Mouse (Mus musculus): Measurements from ENCODE around the gene Ccl17. TPM values are rescaled to one million over a fixed set of nuclear protein-coding genes. Genes with fewer than 3 reads are reported as not detected.
"Not testable (repeated sequence)": the region's sequence is repeated elsewhere in the genome, so short reads cannot be mapped to it uniquely, and the experiment has no call there.

Ccl17 gene
- polyA plus RNA-seq, 1 experiment: 0.94 TPM

DNA sequence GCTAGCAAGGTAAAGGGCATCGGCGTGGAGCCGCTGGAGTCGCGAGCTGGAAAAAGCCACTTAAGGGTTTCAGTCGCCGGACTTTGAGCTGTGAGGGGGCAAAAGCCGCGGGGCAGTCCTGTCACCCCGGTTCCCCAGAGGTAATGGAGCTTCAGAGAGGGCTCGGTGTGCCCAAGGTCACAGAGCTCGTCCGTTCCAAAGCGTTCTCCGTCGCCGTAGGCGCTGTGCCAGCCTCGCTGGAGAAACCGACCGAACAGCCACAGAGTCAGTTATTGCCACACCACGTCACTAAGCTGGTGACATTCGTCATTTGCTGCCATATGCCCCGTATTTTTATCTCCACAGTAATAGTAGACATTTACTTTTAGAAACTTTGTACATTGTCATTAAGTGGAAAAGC lies 28.3 kb downstream of the Ccl17 start:
- Histone ChIP-seq H3K4me1 (ENCODE audit: control insufficient read depth, insufficient read depth, insufficient read length, low read length) (peaks cover 5% of the 10 kb centered on the region), H3K27me3 (ENCODE audit: control insufficient read depth, insufficient read depth, low read length) (no peaks in the 10 kb centered on the region), H3K4me3 (ENCODE audit: low read depth, low read length) (peak overlapping the region; percentile 87), H3K36me3 (ENCODE audit: control insufficient read depth, insufficient read depth, low read length) (peaks cover 9% of the 10 kb centered on the region), H3K27ac (ENCODE audit: insufficient read depth, low read depth, low read length) (peak overlapping the region; percentile 95)
- under 1% methylated on average over 24 of the region's 24 CpGs for WGBS
- peak; percentile 7; the same call in 1 of the 2 replicates for TF ChIP-seq POLR2A (IDR thresholded peaks at IDR 0.05; ENCODE audit: low read depth, low read length)
- TF ChIP-seq CTCF (IDR thresholded peaks at IDR 0.05; ENCODE audit: extremely low read depth, insufficient read length, insufficient replicate concordance, low read depth, low read length): no peak

DNA sequence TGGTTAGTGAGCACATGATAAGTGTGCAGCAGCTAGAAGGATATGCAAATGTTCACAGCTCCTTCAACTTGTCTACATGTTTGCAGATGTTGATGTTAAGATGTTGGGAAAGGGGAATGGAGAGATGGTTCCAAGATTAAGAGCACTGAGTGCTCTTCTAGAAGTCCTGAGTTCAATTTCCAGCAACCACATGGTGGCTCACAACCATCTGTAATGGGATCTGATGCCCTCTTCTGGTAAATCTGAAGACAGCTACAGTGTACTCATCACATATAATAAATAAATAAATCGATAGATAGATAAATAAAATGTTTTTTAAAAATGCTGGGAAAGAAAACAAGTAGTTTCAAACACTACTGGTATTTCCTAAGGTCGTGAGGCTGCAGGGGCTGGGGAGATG lies 30.9 kb downstream of the Ccl17 start:
- no peak overlapping the region for H3K27ac ChIP-seq (ENCODE audit: insufficient read depth, low read depth, low read length)
- H3K4me3 ChIP-seq (ENCODE audit: low read depth, low read length): no peak overlapping the region
- no peaks in the 10 kb centered on the region for H3K27me3 ChIP-seq (ENCODE audit: control insufficient read depth, insufficient read depth, low read length)
- no peak for TF ChIP-seq CTCF (IDR thresholded peaks at IDR 0.05; ENCODE audit: extremely low read depth, insufficient read length, insufficient replicate concordance, low read depth, low read length)
- TF ChIP-seq POLR2A (IDR thresholded peaks at IDR 0.05; ENCODE audit: low read depth, low read length): no peak
- peaks cover 5% of the 10 kb centered on the region; the same call in 1 of the 2 replicates for H3K4me1 ChIP-seq (ENCODE audit: control insufficient read depth, insufficient read depth, insufficient read length, low read length)
- WGBS: 45% methylated on average over 2 of the region's 2 CpGs
- H3K36me3 ChIP-seq (ENCODE audit: control insufficient read depth, insufficient read depth, low read length): peaks cover 34% of the 10 kb centered on the region

DNA sequence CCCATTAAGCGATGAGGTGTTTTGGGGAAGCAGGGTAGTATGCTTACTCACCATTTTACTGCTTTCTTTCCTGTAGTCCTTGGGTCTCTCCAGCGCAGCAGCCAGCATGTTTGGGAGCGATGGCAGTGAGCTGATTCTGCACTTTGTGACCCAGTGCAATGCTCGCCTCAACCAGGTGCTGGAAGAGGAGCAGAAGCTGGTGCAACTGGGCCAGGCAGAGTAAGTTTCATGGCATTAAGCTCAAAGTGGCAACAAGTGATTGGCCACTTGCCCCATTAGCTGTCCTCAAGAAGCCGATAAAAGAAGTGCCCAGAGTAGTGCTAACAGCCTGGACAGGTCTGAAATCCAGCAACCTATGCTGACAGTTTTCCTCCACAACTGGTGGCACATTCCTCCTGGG lies 39.8 kb downstream of the Ccl17 start:
- Histone ChIP-seq H3K4me1 (ENCODE audit: control insufficient read depth, insufficient read depth, insufficient read length, low read length) (no peaks in the 10 kb centered on the region), H3K36me3 (ENCODE audit: control insufficient read depth, insufficient read depth, low read length) (peaks cover 85% of the 10 kb centered on the region), H3K27ac (ENCODE audit: insufficient read depth, low read depth, low read length) (no peak overlapping the region), H3K27me3 (ENCODE audit: control insufficient read depth, insufficient read depth, low read length) (no peaks in the 10 kb centered on the region), H3K4me3 (ENCODE audit: low read depth, low read length) (no peak overlapping the region)
- TF ChIP-seq POLR2A (IDR thresholded peaks at IDR 0.05; ENCODE audit: low read depth, low read length) (no peak), CTCF (IDR thresholded peaks at IDR 0.05; ENCODE audit: extremely low read depth, insufficient read length, insufficient replicate concordance, low read depth, low read length) (no peak)
- WGBS: 94% methylated on average over 5 of the region's 5 CpGs

DNA sequence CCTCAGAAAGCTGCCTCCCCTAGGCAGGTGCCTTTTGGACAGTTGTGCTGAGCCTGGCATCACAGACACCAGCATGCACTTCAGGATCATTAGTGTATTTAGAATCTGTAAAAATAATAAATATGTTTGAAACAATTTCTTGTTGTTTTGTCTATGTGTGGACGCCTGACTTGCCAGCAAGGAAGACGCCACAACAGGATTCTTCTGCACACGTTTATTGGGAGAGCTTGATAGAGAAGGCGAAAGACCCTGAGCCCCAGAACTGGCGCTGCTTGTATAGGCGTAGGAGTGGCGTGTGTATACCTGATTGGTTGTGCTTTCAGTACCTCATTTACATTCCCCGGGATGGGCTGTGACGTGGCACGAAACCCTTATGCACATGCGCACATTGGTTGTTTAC lies 44.5 kb downstream of the Ccl17 start:
- not testable (repeated sequence) for H3K27me3 ChIP-seq (ENCODE audit: control insufficient read depth, insufficient read depth, low read length); H3K4me1 ChIP-seq (ENCODE audit: control insufficient read depth, insufficient read depth, insufficient read length, low read length); H3K27ac ChIP-seq (ENCODE audit: insufficient read depth, low read depth, low read length); H3K4me3 ChIP-seq (ENCODE audit: low read depth, low read length)
- WGBS: 87% methylated on average over 11 of the region's 11 CpGs
- H3K36me3 ChIP-seq (ENCODE audit: control insufficient read depth, insufficient read depth, low read length): peaks cover 48% of the 10 kb centered on the region

DNA sequence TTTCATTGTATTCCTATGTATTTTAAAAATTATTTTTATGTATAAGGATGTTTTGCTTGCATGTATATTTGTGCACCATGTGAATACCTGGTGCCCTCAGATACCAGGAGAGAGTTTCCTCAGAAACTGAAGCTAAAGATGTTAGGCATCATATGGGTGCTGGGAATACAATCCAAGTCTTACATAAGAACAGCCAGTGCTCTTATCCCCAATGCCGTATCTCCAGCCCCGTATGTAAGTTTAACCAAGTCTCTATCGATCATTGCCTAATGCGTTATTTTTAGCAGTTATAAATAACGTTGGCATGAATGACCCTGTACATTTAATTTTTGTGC lies 46.7 kb downstream of the Ccl17 start:
- Histone ChIP-seq H3K27me3 (ENCODE audit: control insufficient read depth, insufficient read depth, low read length) (no peaks in the 10 kb centered on the region), H3K4me1 (ENCODE audit: control insufficient read depth, insufficient read depth, insufficient read length, low read length) (no peaks in the 10 kb centered on the region), H3K27ac (ENCODE audit: insufficient read depth, low read depth, low read length) (no peak overlapping the region), H3K4me3 (ENCODE audit: low read depth, low read length) (no peak overlapping the region), H3K36me3 (ENCODE audit: control insufficient read depth, insufficient read depth, low read length) (peaks cover 37% of the 10 kb centered on the region)
- 18% methylated on average over 5 of the region's 5 CpGs for WGBS
- TF ChIP-seq POLR2A (IDR thresholded peaks at IDR 0.05; ENCODE audit: low read depth, low read length) (no peak), CTCF (IDR thresholded peaks at IDR 0.05; ENCODE audit: extremely low read depth, insufficient read length, insufficient replicate concordance, low read depth, low read length) (no peak)

DNA sequence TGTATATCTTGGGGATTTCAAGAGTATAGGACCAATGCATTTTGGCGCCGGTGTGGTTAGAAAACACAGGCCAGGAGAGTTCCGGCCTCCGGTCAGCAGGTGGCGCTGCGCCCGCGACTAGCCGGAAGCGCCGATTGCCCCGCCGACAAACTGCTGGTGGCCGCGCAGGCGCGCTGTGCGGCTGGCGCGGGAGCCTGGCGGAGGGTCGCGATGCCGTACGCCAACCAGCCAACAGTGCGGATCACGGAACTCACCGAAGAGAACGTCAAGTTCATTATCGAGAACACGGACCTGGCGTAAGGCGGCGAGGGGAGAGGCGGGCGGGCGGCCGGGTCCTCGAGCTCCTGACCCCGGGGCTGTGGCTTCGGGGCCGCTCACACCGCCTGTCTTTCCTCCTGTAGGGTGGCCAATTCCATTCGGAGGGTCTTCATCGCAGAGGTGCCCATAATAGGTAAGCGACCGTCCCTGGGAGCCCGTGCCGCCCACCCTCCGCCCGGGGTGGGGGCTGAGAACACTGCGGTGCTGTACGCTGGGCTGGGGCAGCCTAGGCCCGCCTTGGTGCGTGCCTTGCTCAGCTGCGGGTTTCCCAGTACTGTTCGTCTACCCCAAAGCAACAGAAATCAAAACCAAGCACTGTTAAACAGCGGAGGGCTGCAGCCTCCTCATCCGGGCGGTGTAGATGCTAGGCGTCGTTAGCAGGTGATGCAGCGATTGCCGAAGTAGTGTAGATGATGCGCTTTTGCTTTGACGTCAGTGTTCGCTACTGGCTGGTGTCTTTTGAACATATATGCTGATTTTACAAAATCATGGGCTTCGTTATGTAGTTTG lies 47.3 kb downstream of the Ccl17 start, which contains the start of gene Polr2c:
Polr2c (plus strand) TSS at position 105 of the 828 bp plus-strand sequence.
- under 1% methylated on average over 68 of the region's 68 CpGs for WGBS
- Histone ChIP-seq H3K27me3 (ENCODE audit: control insufficient read depth, insufficient read depth, low read length) (no peaks in the 10 kb centered on the region), H3K36me3 (ENCODE audit: control insufficient read depth, insufficient read depth, low read length) (peaks cover 39% of the 10 kb centered on the region), H3K4me3 (ENCODE audit: low read depth, low read length) (peak within 1 kb of the TSS; percentile 95), H3K27ac (ENCODE audit: insufficient read depth, low read depth, low read length) (peak within 1 kb of the TSS; percentile 19), H3K4me1 (ENCODE audit: control insufficient read depth, insufficient read depth, insufficient read length, low read length) (no peaks in the 10 kb centered on the region)
- TF ChIP-seq CTCF (IDR thresholded peaks at IDR 0.05; ENCODE audit: extremely low read depth, insufficient read length, insufficient replicate concordance, low read depth, low read length) (peak; percentile 90), POLR2A (IDR thresholded peaks at IDR 0.05; ENCODE audit: low read depth, low read length) (peak; percentile 60; the same call in 1 of the 2 replicates)

DNA sequence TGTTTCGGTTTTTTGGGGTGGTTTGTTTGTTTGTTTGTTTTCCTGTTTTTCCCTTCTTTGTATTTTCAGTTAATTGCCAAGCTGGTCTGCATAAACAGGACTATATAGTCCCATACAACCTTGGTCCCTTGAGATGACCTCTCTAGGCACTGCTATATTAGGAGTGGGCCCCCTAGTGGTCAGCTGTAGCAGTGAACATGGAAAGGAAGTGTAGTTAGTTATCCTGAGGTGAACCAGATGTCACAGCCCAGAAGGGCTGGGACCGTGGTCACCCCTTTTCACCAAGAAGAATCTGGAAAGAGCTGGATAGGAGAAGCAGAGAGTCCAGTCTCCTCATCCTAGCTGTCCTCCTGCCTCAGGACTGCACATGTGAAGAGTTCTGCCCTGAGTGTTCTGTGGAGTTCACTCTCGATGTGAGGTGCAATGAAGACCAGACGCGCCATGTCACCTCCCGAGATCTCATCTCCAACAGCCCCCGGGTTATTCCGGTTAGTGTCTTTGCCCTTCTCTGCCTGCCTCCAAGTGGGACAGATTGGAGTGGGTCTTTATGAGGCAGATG lies 51.2 kb downstream of the Ccl17 start:
- 73% methylated on average over 8 of the region's 8 CpGs for WGBS
- no peaks in the 10 kb centered on the region for H3K27me3 ChIP-seq (ENCODE audit: control insufficient read depth, insufficient read depth, low read length)
- no peak overlapping the region for H3K27ac ChIP-seq (ENCODE audit: insufficient read depth, low read depth, low read length)
- TF ChIP-seq POLR2A (IDR thresholded peaks at IDR 0.05; ENCODE audit: low read depth, low read length) (no peak), CTCF (IDR thresholded peaks at IDR 0.05; ENCODE audit: extremely low read depth, insufficient read length, insufficient replicate concordance, low read depth, low read length) (peak; percentile 61; the same call in 1 of the 2 replicates)
- H3K4me3 ChIP-seq (ENCODE audit: low read depth, low read length): no peak overlapping the region
- H3K36me3 ChIP-seq (ENCODE audit: control insufficient read depth, insufficient read depth, low read length): peaks cover 44% of the 10 kb centered on the region
- no peaks in the 10 kb centered on the region for H3K4me1 ChIP-seq (ENCODE audit: control insufficient read depth, insufficient read depth, insufficient read length, low read length)

Other genes with a start within 250 kb of the Ccl17 start
- gene Rspry1, start 208.5 kb upstream of the Ccl17 start, polyA plus RNA-seq (2012; rRNA removed): 1.9 and 3.5 TPM in 2 replicates
- 9.1 and 24.2 TPM in 2 replicates for gene Fam192a, start 208.5 kb upstream of the Ccl17 start, polyA plus RNA-seq (2012; rRNA removed)
- 26.3 and 50.7 TPM in 2 replicates for gene Arl2bp, start 143.9 kb upstream of the Ccl17 start, polyA plus RNA-seq (2012; rRNA removed)
- gene Pllp, start 114.2 kb upstream of the Ccl17 start, polyA plus RNA-seq (2012; rRNA removed): 50.9 and 84.3 TPM in 2 replicates
- gene Ccl22, start 64.9 kb upstream of the Ccl17 start, polyA plus RNA-seq (2012; rRNA removed): 4.2 and 6.5 TPM in 2 replicates
- gene Cx3cl1, start 38.4 kb upstream of the Ccl17 start, polyA plus RNA-seq (2012; rRNA removed): 55.9 and 160 TPM in 2 replicates
- gene Coq9, start 27.9 kb downstream of the Ccl17 start, polyA plus RNA-seq (2012; rRNA removed): 154 and 238 TPM in 2 replicates
- gene Ciapin1, start 27.9 kb downstream of the Ccl17 start, polyA plus RNA-seq (2012; rRNA removed): 16.7 and 32.0 TPM in 2 replicates
- gene Polr2c, start 47.0 kb downstream of the Ccl17 start, polyA plus RNA-seq (2012; rRNA removed): 32.3 and 57.1 TPM in 2 replicates
- gene Dok4, start 65.9 kb downstream of the Ccl17 start, polyA plus RNA-seq (2012; rRNA removed): 58.8 and 156 TPM in 2 replicates
- gene Ccdc102a, start 107.6 kb downstream of the Ccl17 start, polyA plus RNA-seq (2012; rRNA removed): 8.1 TPM in 2 replicates
- 10.2 and 15.4 TPM in 2 replicates for gene Adgrg5, start 113.2 kb downstream of the Ccl17 start, polyA plus RNA-seq (2012; rRNA removed)
- 32.3 and 36.4 TPM in 2 replicates for gene Adgrg1, start 164.3 kb downstream of the Ccl17 start, polyA plus RNA-seq (2012; rRNA removed)
- gene Adgrg3, start 207.2 kb downstream of the Ccl17 start, polyA plus RNA-seq (2012; rRNA removed): 3.5 and 7.6 TPM in 2 replicates
- not detected in 2 replicates for gene Drc7, start 244.7 kb downstream of the Ccl17 start, polyA plus RNA-seq (2012; rRNA removed)

Data from small intestine, adult 2 months (tissue).